Mouse (Mus musculus) hindbrain, postnatal 0 days (tissue): ENCODE measurements around the gene Cox8b. TPM values are rescaled to one million over a fixed set of nuclear protein-coding genes. Genes with fewer than 3 reads are reported as not detected.
A peak's percentile ranks its signal among the peaks of the same experiment; 100 is the strongest.

Experiments used
- ATAC-seq: fragments of 200-750 bp; cut with Nextera tagmentation; 2 replicates; pipeline ENCODE4 v1.8.0; 2017; ENCODE audit warnings: mild to moderate bottlenecking, moderate TSS enrichment, moderate library complexity
- DNase-seq: peaks from one replicate; pipeline ENCODE4 v3.0.0-alpha.2; 2015; ENCODE audit warnings: low spot score
- H3K27ac ChIP-seq: fragments of 300-500 bp; sonication (generic); 2 replicates; pipeline ENCODE4 v1.5.1; 2014; ENCODE audit warnings: mild to moderate bottlenecking
- H3K27me3 ChIP-seq: fragments of 300-500 bp; sonication (generic); 2 replicates; pipeline ENCODE4 v1.6.1; 2014; ENCODE audit warnings: low read length, mixed read lengths; ENCODE audit not compliant: insufficient read depth
- H3K36me3 ChIP-seq: fragments of 300-500 bp; sonication (generic); 2 replicates; pipeline ENCODE4 v1.6.1; 2014; ENCODE audit warnings: low read length, mixed read lengths; ENCODE audit not compliant: insufficient read depth
- H3K4me1 ChIP-seq: fragments of 300-500 bp; sonication (generic); 2 replicates; pipeline ENCODE4 v1.6.1; 2014; ENCODE audit warnings: antibody characterized with exemption, low read length, mixed read lengths; ENCODE audit not compliant: insufficient read depth
- H3K4me2 ChIP-seq: fragments of 300-500 bp; sonication (generic); 2 replicates; pipeline ENCODE4 v1.6.1; 2014; ENCODE audit warnings: low read depth, mild to moderate bottlenecking, low read length, moderate library complexity, mixed read lengths
- H3K4me3 ChIP-seq: fragments of 300-500 bp; sonication (generic); 2 replicates; pipeline ENCODE4 v1.5.1; 2014; ENCODE audit warnings: low read length
- H3K9ac ChIP-seq: fragments of 300-500 bp; sonication (generic); replicated peaks from 2 replicates; pipeline ENCODE4 v1.6.1; 2014; ENCODE audit warnings: mild to moderate bottlenecking, low read length, moderate library complexity, mixed read lengths
- H3K9me3 ChIP-seq: fragments of 300-500 bp; sonication (generic); 2 replicates; pipeline ENCODE4 v1.6.1; 2016; ENCODE audit warnings: low read length, mixed read lengths
- CTCF ChIP-seq: IDR thresholded peaks from 2 replicates; pipeline ENCODE4 v1.5.1; 2016; ENCODE audit warnings: antibody characterized with exemption, control low read depth, low read depth
- WGBS: fragments of 180-500 bp; shearing (Covaris S2); extraction: QIAGEN DNeasy Blood & Tissue Kit; methylation state at CpG from one replicate; pipeline ENCODE4 v1.1.7; 2014; 5-methylcytosine and 5-hydroxymethylcytosine counted together
- polyA plus RNA-seq: library from polyadenylated mRNA; unstranded; fragments of >200 nt; fragmentation: Nextera tagmentation; extraction: Ambion mirVana; gene quantifications from 2 replicates; pipeline ENCODE4 v1.2.1, GENCODE M21; 2015
- total RNA-seq: library from RNA; depleted of rRNA; stranded (reverse); fragments of >200 nt; gene quantifications from 2 replicates; pipeline ENCODE4 v1.2.3, GENCODE M21; 2014

Cox8b gene
- total and polyA plus RNA-seq, 2 experiments from 2014 or later, result not detected

DNA sequence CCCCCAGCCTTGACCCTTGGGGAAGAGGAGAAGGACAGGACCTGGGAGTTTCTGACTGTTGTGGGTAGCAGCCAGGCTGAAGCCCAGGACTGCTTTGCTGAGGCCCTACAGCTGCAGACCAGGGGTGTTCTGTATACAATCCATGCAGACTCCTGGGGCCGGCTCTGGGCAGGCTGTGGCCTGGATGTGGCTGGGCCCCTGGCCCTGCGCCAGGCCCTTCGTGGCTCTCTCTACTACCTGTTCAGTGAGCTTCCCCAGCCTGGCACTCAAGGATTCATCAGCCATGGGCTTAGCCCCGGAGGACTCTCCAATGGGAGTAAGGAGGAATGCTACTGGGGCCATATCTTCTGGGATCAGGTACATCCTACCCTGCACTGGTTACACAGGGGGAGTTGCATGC is 43.1 kb upstream of the Cox8b start:
- 0 out of 2 replicates have a peak, but pooled peaks cover 5% of the 10 kb centered on the region for H3K4me1 ChIP-seq
- no peaks in the 10 kb centered on the region for H3K27me3 ChIP-seq
- WGBS, result 86% methylated on average over 4 of the region's 4 CpGs
- H3K4me2 ChIP-seq, result no peak overlapping the region
- no peak for TF ChIP-seq CTCF
- no peak overlapping the region for H3K9ac ChIP-seq
- H3K9me3 ChIP-seq, result no peaks in the 10 kb centered on the region
- ATAC-seq (no peak), DNase-seq (no peak)
- H3K4me3 ChIP-seq, result no peak overlapping the region
- no peaks in the 10 kb centered on the region for H3K36me3 ChIP-seq
- H3K27ac ChIP-seq, result no peak overlapping the region

DNA sequence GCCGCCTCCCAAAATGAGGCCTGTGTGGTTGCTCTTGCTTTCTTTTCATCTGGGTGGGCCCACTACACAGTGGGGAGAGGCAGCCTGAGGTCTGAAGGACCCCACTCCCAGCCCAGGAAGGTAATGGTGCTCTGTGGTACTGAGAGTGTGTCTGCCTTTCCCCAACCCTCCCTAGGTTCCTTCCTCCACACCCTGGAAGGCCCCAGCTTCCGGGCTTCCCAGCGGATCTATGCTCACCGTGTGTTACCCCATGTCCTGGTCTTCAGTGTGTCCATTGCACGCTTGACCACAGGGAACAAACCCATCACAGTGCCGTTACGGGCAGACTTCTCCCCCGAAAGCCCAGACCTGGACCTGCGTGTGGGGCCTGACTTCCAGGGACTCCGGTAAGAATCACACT is 42.6 kb upstream of the Cox8b start:
- TF ChIP-seq CTCF, result no peak
- no peak overlapping the region for H3K27ac ChIP-seq
- ATAC-seq, result no peak
- no peak overlapping the region for H3K9ac ChIP-seq
- no peaks in the 10 kb centered on the region for H3K36me3 ChIP-seq
- 91% methylated on average over 10 of the region's 10 CpGs for whole genome bisulfite sequencing
- H3K27me3 ChIP-seq, result no peaks in the 10 kb centered on the region
- no peak for DNase-seq
- no peak overlapping the region for H3K4me3 ChIP-seq
- no peak overlapping the region for H3K4me2 ChIP-seq
- H3K4me1 ChIP-seq, result 0 out of 2 replicates have a peak, but pooled peaks cover 5% of the 10 kb centered on the region
- H3K9me3 ChIP-seq, result no peaks in the 10 kb centered on the region

DNA sequence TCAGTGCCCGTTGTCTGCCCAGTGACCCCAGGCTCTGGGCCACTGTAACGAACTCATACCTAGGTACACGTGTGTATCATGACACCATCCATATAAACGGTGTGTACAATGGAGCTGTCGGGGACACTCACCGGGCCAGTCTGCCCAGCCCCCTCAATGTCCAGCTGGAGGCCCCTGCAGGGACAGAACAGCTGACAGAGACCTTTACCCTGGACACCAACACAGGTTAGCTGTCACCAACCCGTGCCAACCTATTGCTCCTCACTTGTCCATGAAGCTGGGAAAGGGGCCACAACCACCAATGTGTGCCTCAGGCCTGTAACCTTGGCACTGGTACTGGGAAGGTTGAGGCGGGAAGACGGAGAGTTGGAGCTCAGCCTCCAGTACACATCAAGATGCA is 42.1 kb upstream of the Cox8b start:
- peak overlapping the region; percentile 59; the same call in 1 of the 2 replicates for H3K27ac ChIP-seq

DNA sequence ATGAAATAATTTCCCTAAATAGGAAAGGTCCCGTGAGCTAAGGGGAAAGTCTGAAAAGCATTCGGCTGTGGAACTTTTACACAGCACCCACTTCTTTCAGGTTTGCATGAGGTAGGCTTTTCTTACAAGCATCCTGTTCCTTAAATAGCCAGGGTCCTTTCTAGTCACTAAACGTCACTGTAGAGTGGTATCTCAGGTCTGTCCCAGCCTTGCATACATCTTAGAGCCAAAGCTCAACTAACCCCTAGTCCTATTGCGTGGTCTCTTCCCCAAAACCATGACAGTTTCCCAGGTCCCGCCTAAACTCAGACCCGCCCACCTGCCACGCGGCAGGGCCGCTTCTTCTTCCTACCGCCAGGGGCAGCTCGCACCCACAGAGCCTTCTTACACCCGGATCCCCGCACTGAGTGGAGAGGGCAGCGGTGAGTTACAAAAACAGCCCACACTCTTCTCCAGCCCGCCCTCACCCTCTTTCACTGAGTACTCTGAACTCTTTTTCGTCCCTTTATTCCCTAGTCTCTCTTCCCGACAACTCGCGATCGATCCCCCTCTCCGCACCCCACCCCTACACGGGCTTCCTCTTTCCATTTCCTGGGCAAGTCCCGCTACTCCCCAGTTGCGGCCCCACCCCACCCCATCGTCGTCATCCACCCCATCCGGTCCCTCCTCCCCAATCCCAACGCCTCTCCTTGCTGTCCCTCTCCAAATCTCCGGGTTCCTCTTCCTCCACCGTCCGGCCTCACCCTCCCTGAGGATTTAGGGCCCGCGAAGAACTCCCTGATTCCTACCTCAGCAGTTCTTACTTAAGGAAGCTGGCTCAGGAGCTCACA is 41.2 kb upstream of the Cox8b start, which contains the start of gene Pgghg:
TSS of gene Pgghg (plus strand) at position 170 of the 830 bp plus-strand sequence.
- peak; percentile 92 for TF ChIP-seq CTCF
- 0 out of 2 replicates have a peak, but pooled peaks cover 5% of the 10 kb centered on the region for H3K4me1 ChIP-seq
- H3K36me3 ChIP-seq, result no peaks in the 10 kb centered on the region
- DNase-seq (peak; percentile 81), ATAC-seq (peak; percentile 93)
- 3% methylated on average over 33 of the region's 33 CpGs for WGBS
- peak within 1 kb of the TSS; percentile 29 for H3K4me3 ChIP-seq
- no peaks in the 10 kb centered on the region for H3K9me3 ChIP-seq
- H3K4me2 ChIP-seq, result peak within 1 kb of the TSS; percentile 48
- H3K9ac ChIP-seq, result peak within 1 kb of the TSS; percentile 44
- peak within 1 kb of the TSS; percentile 59 for H3K27ac ChIP-seq
- no peaks in the 10 kb centered on the region for H3K27me3 ChIP-seq

More for the DNA sequence above, 42.1 kb upstream of the Cox8b start:
- peak overlapping the region; percentile 44; the same call in 1 of the 2 replicates for H3K9ac ChIP-seq
- WGBS, result 53% methylated on average over 9 of the region's 9 CpGs
- no peaks in the 10 kb centered on the region for H3K36me3 ChIP-seq
- DNase-seq (no peak), ATAC-seq (no peak)
- 0 out of 2 replicates have a peak, but pooled peaks cover 5% of the 10 kb centered on the region for H3K4me1 ChIP-seq
- peak overlapping the region; percentile 29 for H3K4me3 ChIP-seq
- H3K27me3 ChIP-seq, result no peaks in the 10 kb centered on the region
- H3K4me2 ChIP-seq, result peak overlapping the region; percentile 48
- no peaks in the 10 kb centered on the region for H3K9me3 ChIP-seq
- no peak for TF ChIP-seq CTCF

DNA sequence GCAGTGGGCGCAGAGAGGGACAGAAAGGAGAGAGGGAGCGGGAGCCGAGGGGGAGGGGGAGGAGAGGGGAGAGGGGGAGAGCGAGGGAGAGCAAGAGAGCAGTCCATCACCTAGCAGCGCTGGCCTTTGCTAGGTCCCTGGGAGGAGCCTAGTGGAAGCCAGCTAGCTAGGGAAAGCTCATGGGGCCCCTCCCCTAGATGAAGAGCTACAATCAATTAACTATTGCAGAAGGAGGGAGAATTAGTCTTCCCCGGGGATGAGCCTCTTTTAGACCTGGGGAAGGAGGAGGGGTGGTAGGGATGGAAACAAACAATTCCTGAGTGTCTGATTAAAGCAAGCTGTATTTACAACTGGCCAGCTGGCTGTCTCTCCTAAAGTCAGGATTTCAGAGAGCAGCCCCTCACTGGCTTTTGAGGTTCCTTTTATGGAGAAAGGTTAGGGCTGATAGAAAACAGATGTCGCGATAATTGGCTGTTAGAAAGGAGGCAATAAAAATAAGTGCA is 39.5 kb upstream of the Cox8b start:
- DNase-seq, result peak; percentile 28
- H3K4me2 ChIP-seq, result no peak overlapping the region
- H3K4me3 ChIP-seq, result no peak overlapping the region
- H3K27me3 ChIP-seq, result no peaks in the 10 kb centered on the region
- H3K9ac ChIP-seq, result 0 out of 2 replicates have a peak overlapping the region, but pooled peaks have one; percentile 1
- 13% methylated on average over 8 of the region's 8 CpGs for WGBS
- H3K9me3 ChIP-seq, result no peaks in the 10 kb centered on the region
- no peak for ATAC-seq
- H3K36me3 ChIP-seq, result no peaks in the 10 kb centered on the region
- no peak for TF ChIP-seq CTCF
- H3K4me1 ChIP-seq, result 0 out of 2 replicates have a peak, but pooled peaks cover 5% of the 10 kb centered on the region
- no peak overlapping the region for H3K27ac ChIP-seq

DNA sequence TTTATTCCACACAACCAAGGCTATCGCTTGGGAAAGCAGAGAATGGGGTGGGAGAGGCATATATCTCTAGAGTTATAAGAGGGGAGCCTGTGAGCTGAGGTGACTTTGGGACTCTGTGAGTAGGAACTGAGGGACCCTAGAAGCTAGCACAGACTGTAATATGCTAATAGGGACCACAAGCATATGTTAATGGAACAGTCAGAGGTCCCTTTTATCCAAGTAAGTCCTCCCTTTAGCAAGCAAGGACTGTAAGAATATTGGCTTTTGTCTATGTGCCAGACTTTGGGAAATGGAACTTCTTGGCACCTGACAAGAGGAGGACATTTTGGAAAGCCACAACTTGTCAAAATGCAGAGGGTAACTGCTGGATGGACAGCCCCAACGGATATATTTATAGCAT is 38.6 kb upstream of the Cox8b start:
- Histone ChIP-seq H3K27me3 (no peaks in the 10 kb centered on the region), H3K9ac (no peak overlapping the region), H3K9me3 (no peaks in the 10 kb centered on the region), H3K27ac (no peak overlapping the region), H3K36me3 (no peaks in the 10 kb centered on the region), H3K4me1 (0 out of 2 replicates have a peak, but pooled peaks cover 5% of the 10 kb centered on the region), H3K4me2 (no peak overlapping the region), H3K4me3 (no peak overlapping the region)
- TF ChIP-seq CTCF, result no peak
- WGBS, result 27% methylated on average over 2 of the region's 2 CpGs
- ATAC-seq (no peak), DNase-seq (no peak)
